Mouse (Mus musculus) olfactory bulb, adult 2 months (tissue): ENCODE measurements at regions not wholly inside any gene's neighbourhood (a gene's known extent, or its start where the extent isn't known, plus 50 kb on each side); places are given as distances from the start of the nearest gene placed in this dataset.
"Not testable (repeated sequence)": the region's sequence is repeated elsewhere in the genome, so short reads cannot be mapped to it uniquely, and the experiment has no call there.

Experiments
- H3K27ac ChIP-seq: fragments of 200-500 bp; 2 replicates; pipeline ENCODE4 v1.5.1; 2012; ENCODE audit warnings: low read depth, low read length; ENCODE audit not compliant: insufficient read depth
- H3K4me1 ChIP-seq: fragments of 200-500 bp; 2 replicates; pipeline ENCODE4 v1.6.1; 2012; ENCODE audit warnings: low read length; ENCODE audit not compliant: control insufficient read depth, insufficient read depth
- H3K4me3 ChIP-seq: fragments of 200-500 bp; 2 replicates; pipeline ENCODE4 v1.5.1; 2012; ENCODE audit warnings: mild to moderate bottlenecking, low read depth, low read length, moderate library complexity; ENCODE audit not compliant: insufficient read depth
- CTCF ChIP-seq: fragments of 200-500 bp; IDR thresholded peaks from 2 replicates; pipeline ENCODE4 v1.5.1; 2012; ENCODE audit warnings: low read depth, mild to moderate bottlenecking, low read length, moderate library complexity; ENCODE audit not compliant: insufficient read depth
- POLR2A ChIP-seq: fragments of 200-500 bp; IDR thresholded peaks from 2 replicates; pipeline ENCODE4 v1.6.1; 2012; ENCODE audit warnings: mild to moderate bottlenecking, low read depth, low read length, moderate library complexity; ENCODE audit not compliant: insufficient read depth
- WGBS: fragments of 180-500 bp; shearing (Covaris S2); methylation state at CpG from one replicate; pipeline ENCODE4 v1.1.7; 2018; 5-methylcytosine and 5-hydroxymethylcytosine counted together

DNA sequence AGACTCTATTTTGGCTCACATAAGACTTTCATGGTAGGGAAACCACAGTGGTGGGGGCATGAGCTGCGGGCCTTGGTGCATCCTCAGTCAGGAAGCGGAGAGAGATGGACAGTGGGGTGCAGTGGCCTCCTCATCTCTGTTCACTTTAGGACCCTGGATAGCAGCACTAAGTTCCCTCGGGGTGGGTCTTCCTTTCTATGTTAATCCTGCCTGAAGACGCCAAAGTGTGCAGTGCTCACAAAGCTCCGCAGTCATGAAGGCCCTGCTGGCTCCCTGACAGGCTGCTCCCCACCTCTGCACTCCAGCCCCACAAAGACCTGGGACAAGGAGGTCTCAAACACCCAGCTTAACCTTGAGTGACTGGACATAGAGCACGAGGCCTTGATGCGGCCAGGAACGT lies 56.8 kb downstream of the Sox1 start:
- TF ChIP-seq CTCF (no peak), POLR2A (no peak)
- H3K4me3 ChIP-seq, result no peak overlapping the region
- no peaks in the 10 kb centered on the region for H3K4me1 ChIP-seq
- H3K27ac ChIP-seq, result no peak overlapping the region
- WGBS, result 83% methylated on average over 8 of the region's 8 CpGs

DNA sequence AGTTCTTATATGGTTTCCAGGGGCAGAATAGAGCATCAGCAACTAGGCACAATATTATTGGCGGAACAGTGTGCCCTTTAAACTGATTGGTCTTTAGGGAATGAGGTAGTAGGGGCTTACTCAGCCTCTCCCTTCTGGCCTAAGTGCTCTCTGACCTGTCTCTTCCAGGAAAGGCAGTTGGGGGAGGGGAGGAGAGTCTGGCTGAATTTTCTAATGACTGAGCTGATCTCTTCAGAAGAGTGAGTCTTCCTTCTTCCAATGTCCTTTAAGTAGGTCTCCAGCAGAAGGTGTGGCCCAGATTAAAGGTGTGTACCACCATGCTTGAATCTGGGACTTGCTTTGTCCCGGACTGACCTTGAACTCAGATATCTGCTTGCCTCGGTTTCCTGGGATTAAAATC lies 60.3 kb downstream of the Sox1 start:
- 96% methylated on average over 3 of the region's 3 CpGs for WGBS
- H3K27ac ChIP-seq, H3K4me1 ChIP-seq: not testable (repeated sequence)

GRCm38 (mm10) chr8:12456326-12456725 lies 61.2 kb downstream of the Sox1 start:
- Histone ChIP-seq H3K27ac (no peak overlapping the region), H3K4me3 (no peak overlapping the region), H3K4me1 (peaks cover 5% of the 10 kb centered on the region)
- 100% methylated on average over 1 of the region's 1 CpGs for WGBS
- no peak for TF ChIP-seq CTCF
- TF ChIP-seq POLR2A, result no peak

More for the DNA sequence above, 60.3 kb downstream of the Sox1 start:
- not testable (repeated sequence) for H3K4me3 ChIP-seq

DNA sequence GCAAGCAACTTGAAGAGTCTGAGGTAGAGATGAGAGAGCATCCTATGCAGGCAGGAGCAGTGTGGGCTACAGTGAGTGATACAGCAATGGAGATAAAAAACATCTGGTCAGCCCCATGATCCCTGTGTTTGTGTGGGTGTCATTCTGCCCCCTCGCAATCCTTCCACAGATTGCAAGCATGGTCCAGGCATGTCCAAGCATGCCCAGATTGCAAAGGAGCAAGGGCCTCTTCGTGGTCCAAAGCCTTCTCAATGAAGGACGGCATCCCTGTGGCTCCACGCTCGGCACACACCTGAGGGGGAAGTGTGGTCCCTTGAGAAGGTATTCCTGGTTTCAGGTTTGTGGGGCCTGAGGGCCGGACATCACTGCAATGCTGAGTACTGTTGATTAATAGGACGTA lies 61.9 kb downstream of the Sox1 start:
- Histone ChIP-seq H3K27ac (no peak overlapping the region), H3K4me3 (no peak overlapping the region), H3K4me1 (peaks cover 5% of the 10 kb centered on the region)
- TF ChIP-seq CTCF (no peak), POLR2A (no peak)
- WGBS, result 89% methylated on average over 7 of the region's 7 CpGs

- TF ChIP-seq POLR2A (no peak), CTCF (no peak)
- Histone ChIP-seq H3K27ac (no peak overlapping the region), H3K4me3 (no peak overlapping the region), H3K4me1 (no peaks in the 10 kb centered on the region)
- WGBS, result 86% methylated on average over 7 of the region's 7 CpGs
Observed at GRCm38 (mm10) chr8:12466845-12467244, 71.8 kb downstream of the Sox1 start.

DNA sequence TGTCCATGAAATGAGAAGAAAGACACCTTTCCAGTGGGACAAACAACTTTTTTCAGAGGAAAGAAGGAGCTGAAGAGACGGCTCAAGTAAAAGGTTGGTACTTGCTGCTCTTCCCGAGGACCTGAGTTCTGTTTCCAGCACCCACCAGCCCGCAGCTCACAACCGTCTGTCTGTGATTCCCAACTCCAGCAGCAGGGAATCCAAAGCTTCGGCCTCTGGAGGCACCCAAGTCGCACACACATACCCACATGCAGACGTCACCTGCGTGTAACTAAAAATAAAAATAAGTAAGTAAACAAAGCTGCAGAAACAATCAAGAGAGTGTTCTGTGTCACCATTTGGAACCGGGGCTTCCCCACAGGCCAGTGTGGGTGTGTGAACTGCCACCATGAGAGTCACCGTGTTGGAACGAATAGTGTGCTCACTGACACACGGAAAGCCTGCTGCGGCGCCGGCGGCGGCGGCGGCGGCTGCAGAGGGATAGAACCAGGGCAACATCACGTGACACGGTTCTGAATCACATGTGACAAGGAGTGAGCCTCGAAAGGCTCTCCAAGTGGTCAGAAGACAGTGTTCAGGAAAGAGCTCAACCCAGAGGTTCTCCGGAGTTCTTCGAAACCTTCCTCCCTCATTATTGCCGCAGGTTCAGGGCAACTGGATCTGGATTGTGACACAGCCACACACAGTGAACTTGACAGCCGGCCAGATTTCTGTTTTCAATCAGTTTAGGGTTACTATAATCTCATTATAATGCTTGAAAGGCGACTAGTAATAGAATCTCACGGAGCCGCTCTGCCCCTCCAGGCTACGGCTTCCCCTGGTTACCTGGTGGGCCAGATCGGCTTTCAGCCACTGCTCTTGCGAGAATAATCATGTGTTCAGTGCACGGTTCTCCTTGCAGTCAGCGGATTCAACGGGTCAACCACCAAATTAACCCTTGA lies 72.6 kb downstream of the Sox1 start:
- H3K4me3 ChIP-seq, result no peak overlapping the region
- H3K27ac ChIP-seq, result no peak overlapping the region
- TF ChIP-seq CTCF, result no peak
- TF ChIP-seq POLR2A, result no peak
- WGBS, result 79% methylated on average over 36 of the region's 36 CpGs
- no peaks in the 10 kb centered on the region for H3K4me1 ChIP-seq

DNA sequence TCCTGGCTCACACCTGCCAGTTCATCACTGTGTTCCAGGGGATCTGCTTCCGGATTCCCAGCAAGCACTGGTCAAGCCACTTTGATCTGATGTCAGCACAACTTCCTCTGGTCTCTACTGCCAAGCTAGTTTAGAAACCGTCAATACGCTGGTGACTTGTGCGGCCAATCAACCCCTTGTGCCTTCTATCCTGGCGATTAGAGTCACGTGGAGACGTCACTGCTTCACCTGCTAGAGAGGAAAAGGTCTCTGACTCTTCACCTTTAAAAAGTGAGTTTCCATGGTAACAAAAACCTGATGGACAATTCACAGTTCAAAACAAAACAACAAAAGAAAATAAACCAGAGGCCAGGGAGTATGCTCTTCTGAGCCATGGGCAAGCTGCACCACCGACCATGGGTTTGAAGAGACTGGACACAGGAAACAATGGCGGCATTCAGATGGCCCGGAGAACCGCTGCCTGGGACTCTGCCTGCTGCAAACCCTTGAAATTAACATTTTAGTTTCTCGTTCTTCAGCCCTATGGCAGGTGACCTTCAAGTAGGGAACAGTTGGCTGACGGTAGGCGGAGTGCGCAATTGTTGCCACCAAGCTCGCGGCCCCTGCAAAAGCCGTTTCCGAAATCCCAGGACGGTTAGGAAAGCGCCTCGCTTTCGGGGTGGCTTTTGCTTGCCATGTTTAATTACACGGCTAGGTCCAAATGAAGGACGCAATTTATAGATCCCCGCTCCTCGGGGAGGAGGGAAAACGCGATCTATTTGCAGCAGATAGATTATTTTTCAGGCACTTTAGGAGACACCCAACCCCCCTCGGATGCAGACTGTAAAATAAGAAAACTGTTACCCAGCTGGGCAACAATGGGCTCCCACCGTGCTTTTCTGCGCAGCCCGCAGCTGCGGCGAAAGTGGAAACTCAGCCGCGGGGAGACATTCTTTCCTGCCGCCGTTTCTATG lies 82.6 kb downstream of the Sox1 start:
- 17% methylated on average over 39 of the region's 39 CpGs for WGBS
- Histone ChIP-seq H3K4me1 (peaks cover 21% of the 10 kb centered on the region), H3K4me3 (peak overlapping the region; percentile 29), H3K27ac (no peak overlapping the region)
- TF ChIP-seq POLR2A, result no peak

- H3K4me3 ChIP-seq, result no peak overlapping the region
- TF ChIP-seq POLR2A (no peak), CTCF (no peak)
- peaks cover 34% of the 10 kb centered on the region for H3K4me1 ChIP-seq
- H3K27ac ChIP-seq, result no peak overlapping the region
- 53% methylated on average over 14 of the region's 14 CpGs for WGBS
Observed at GRCm38 (mm10) chr8:12481918-12482317, 86.8 kb downstream of the Sox1 start.

DNA sequence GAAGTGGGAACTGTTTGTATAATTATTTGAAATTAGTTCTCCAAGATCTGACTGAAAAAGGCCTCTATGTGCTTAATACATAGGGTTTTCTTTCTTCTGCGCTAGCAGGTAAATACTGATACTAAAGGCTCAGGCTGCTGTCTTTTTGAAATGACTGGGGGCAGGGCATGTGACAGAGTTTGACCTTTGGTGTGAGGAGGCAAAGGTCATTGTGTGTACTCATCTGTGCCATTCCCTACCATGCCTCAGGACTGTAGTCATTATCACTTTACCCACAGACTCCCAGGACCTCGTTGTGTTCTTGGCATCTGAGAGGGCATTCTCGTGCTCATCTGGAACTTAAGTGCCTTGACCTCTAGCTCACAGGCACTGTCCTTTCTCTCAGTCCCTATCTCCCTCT lies 88.5 kb downstream of the Sox1 start:
- TF ChIP-seq POLR2A, result no peak
- no peak for TF ChIP-seq CTCF
- WGBS, result 83% methylated on average over 3 of the region's 3 CpGs
- Histone ChIP-seq H3K27ac (no peak overlapping the region), H3K4me3 (no peak overlapping the region), H3K4me1 (peaks cover 27% of the 10 kb centered on the region)
